18 mouse cellular contexts compared by ENCODE assay signal in genomic region chr2:166703491-166703890, GRCm38 (mm10). TPM values are rescaled to one million over a fixed set of nuclear protein-coding genes. Genes with fewer than 3 reads are reported as not detected.
DNase-seq lines count a peak whose midpoint lies in the region; ATAC-seq and TF ChIP-seq lines count a peak whose summit lies in the region.
"Had no signal": no experiment of that assay in that cellular context is flagged by ENCODE, and none has a peak within 500 bp of the region (broad histone marks: within the 10 kb centered on the region; RNA-seq: fewer than 3 reads in every experiment).

No protein-coding gene starts in this region.

- no peak overlapping the region for H3K9ac ChIP-seq in midbrain, postnatal 0 days (replicated peaks; ENCODE audit: low read length, poor library complexity, severe bottlenecking)
- peak overlapping the region; percentile 80 for H3K9ac ChIP-seq in liver, embryonic 13.5 days
- H3K9ac ChIP-seq: embryonic facial prominence, embryonic 13.5 days; limb, embryonic 13.5 days had no signal

- no peak for DNase-seq in midbrain, embryonic 10.5 days (ENCODE audit: low spot score)
- no peak for DNase-seq in midbrain, postnatal 0 days (ENCODE audit: low spot score)
- DNase-seq in embryonic facial prominence, embryonic 10.5 days (ENCODE audit: low spot score) = no peak
- peak; percentile 87 for DNase-seq in liver, embryonic 13.5 days
- DNase-seq in spleen, postnatal 4 days (ENCODE audit: low spot score in 2 of 2) = peak; percentile 77 to 78
- no peak for DNase-seq in kidney, adult 8-10 months
- DNase-seq in natural killer cell, adult 2 months (ENCODE audit: low spot score in 2 of 2) = no peak
- DNase-seq in layer of hippocampus, adult 8-10 months (ENCODE audit: low spot score in 2 of 2) = no peak
- DNase-seq: adrenal gland, postnatal 25 days; cerebellum, adult 2 months; gastrocnemius, postnatal 36 days; kidney, postnatal 14 days; layer of hippocampus, postnatal 36 days; right cerebral cortex, adult 18-20 months; thymus, adult 18-20 months had no signal

- no peak overlapping the region for H3K4me2 ChIP-seq in midbrain, postnatal 0 days (ENCODE audit: low read depth, low read length, poor library complexity, severe bottlenecking)
- H3K4me2 ChIP-seq in liver, embryonic 13.5 days = peak overlapping the region; percentile 82
- H3K4me2 ChIP-seq: embryonic facial prominence, embryonic 13.5 days; limb, embryonic 13.5 days had no signal

- H3K27ac ChIP-seq in midbrain, embryonic 10.5 days (replicated peaks) = peak overlapping the region; percentile 1; the same call in 1 of the 2 replicates
- no peak overlapping the region for H3K27ac ChIP-seq in midbrain, postnatal 0 days (ENCODE audit: low read depth, low read length)
- peak overlapping the region; percentile 52; the same call in 1 of the 2 replicates for H3K27ac ChIP-seq in embryonic facial prominence, embryonic 10.5 days (replicated peaks)
- peak overlapping the region; percentile 98 for H3K27ac ChIP-seq in liver, embryonic 13.5 days
- H3K27ac ChIP-seq: embryonic facial prominence, embryonic 13.5 days; limb, embryonic 13.5 days had no signal

- H3K36me3 ChIP-seq in midbrain, embryonic 10.5 days = peaks cover 56% of the 10 kb centered on the region
- no peaks in the 10 kb centered on the region for H3K36me3 ChIP-seq in midbrain, postnatal 0 days (ENCODE audit: insufficient read depth, low read length)
- H3K36me3 ChIP-seq in embryonic facial prominence, embryonic 10.5 days (replicated peaks) = peaks cover 38% of the 10 kb centered on the region
- H3K36me3 ChIP-seq in liver, embryonic 13.5 days = peaks cover 24% of the 10 kb centered on the region

- TF ChIP-seq CTCF in midbrain, postnatal 0 days (IDR thresholded peaks at IDR 0.05) = no peak

- peaks cover 51% of the 10 kb centered on the region for H3K4me1 ChIP-seq in midbrain, embryonic 10.5 days
- no peaks in the 10 kb centered on the region for H3K4me1 ChIP-seq in midbrain, postnatal 0 days (ENCODE audit: insufficient read depth, low read length)
- H3K4me1 ChIP-seq in embryonic facial prominence, embryonic 10.5 days = peaks cover 62% of the 10 kb centered on the region
- peaks cover 99% of the 10 kb centered on the region for H3K4me1 ChIP-seq in liver, embryonic 13.5 days (replicated peaks)

- no peak overlapping the region for H3K4me3 ChIP-seq in midbrain, embryonic 10.5 days
- H3K4me3 ChIP-seq in midbrain, postnatal 0 days (ENCODE audit: low read depth, low read length) = no peak overlapping the region
- H3K4me3 ChIP-seq in embryonic facial prominence, embryonic 10.5 days = no peak overlapping the region
- H3K4me3 ChIP-seq in liver, embryonic 13.5 days (replicated peaks) = peak overlapping the region; percentile 63
- H3K4me3 ChIP-seq: embryonic facial prominence, embryonic 13.5 days; limb, embryonic 13.5 days had no signal

- WGBS in midbrain, embryonic 10.5 days = 96% methylated on average over 3 of the region's 3 CpGs
- WGBS in midbrain, postnatal 0 days = 92% methylated on average over 3 of the region's 3 CpGs
- 84% methylated on average over 3 of the region's 3 CpGs for WGBS in embryonic facial prominence, embryonic 10.5 days
- 21% methylated on average over 3 of the region's 3 CpGs for WGBS in liver, embryonic 13.5 days (ENCODE audit: insufficient replicate concordance)

- ATAC-seq in midbrain, postnatal 0 days (ENCODE audit: low FRiP score) = no peak
- ATAC-seq in liver, embryonic 13.5 days (ENCODE audit: low read depth) = peak; percentile 86

- H3K9me3 ChIP-seq in midbrain, embryonic 10.5 days (replicated peaks) = peaks cover 9% of the 10 kb centered on the region; the same call in 1 of the 2 replicates
- no peaks in the 10 kb centered on the region for H3K9me3 ChIP-seq in midbrain, postnatal 0 days (ENCODE audit: low read length)
- H3K9me3 ChIP-seq in embryonic facial prominence, embryonic 10.5 days = peaks cover 5% of the 10 kb centered on the region; the same call in 1 of the 2 replicates
- H3K9me3 ChIP-seq in liver, embryonic 13.5 days (replicated peaks) = 0 out of 2 replicates have a peak, but pooled peaks cover 4% of the 10 kb centered on the region
- H3K9me3 ChIP-seq: embryonic facial prominence, embryonic 13.5 days had no signal

- no peaks in the 10 kb centered on the region for H3K27me3 ChIP-seq in midbrain, embryonic 10.5 days (ENCODE audit: low read depth, poor library complexity, severe bottlenecking)
- H3K27me3 ChIP-seq in midbrain, postnatal 0 days (ENCODE audit: insufficient read depth, low read length) = no peaks in the 10 kb centered on the region
- no peaks in the 10 kb centered on the region for H3K27me3 ChIP-seq in embryonic facial prominence, embryonic 10.5 days (replicated peaks; ENCODE audit: low read depth, poor library complexity, severe bottlenecking)
- no peaks in the 10 kb centered on the region for H3K27me3 ChIP-seq in liver, embryonic 13.5 days
- H3K27me3 ChIP-seq: CH12.LX; embryonic facial prominence, embryonic 13.5 days; limb, embryonic 13.5 days had no signal

RNA-seq across cellular contexts. Expression of gene Prex1, which starts 10.1 kb away (rescaled TPM):
- 32.3 and 33.7 TPM in 2 replicates for polyA plus RNA-seq in midbrain, embryonic 10.5 days (2016; fragmentation: Nextera tagmentation; extraction: Ambion mirVana)
- 37.1 and 53.8 TPM in 2 replicates for total RNA-seq in midbrain, postnatal 0 days (2014; rRNA removed)
- 17.4 and 18.0 TPM in 2 replicates for polyA plus RNA-seq in midbrain, postnatal 0 days (2015; fragmentation: Nextera tagmentation; extraction: Ambion mirVana)
- polyA plus RNA-seq in embryonic facial prominence, embryonic 10.5 days (2016; fragmentation: Nextera tagmentation; extraction: Ambion mirVana) = 32.6 and 35.2 TPM in 2 replicates
- polyA plus RNA-seq in liver, embryonic 13.5 days (2015; fragmentation: Nextera tagmentation; extraction: Ambion mirVana) = 9.1 and 9.8 TPM in 2 replicates
- total RNA-seq in layer of hippocampus, adult 8-10 months (2022) = 10 to 100 TPM; 67.2 to 81.3 (median 74.2) TPM

Comparison
In these comparisons a context has a peak if more than half of its experiments do, and no peak if none do; other contexts are left out.
1. DNase-seq: peak in liver, embryonic 13.5 days (single experiment) and spleen, postnatal 4 days (2 of 2); none in midbrain, embryonic 10.5 days (single experiment), midbrain, postnatal 0 days (single experiment), embryonic facial prominence, embryonic 10.5 days (single experiment), kidney, adult 8-10 months (0 of 2), natural killer cell, adult 2 months (0 of 2) and layer of hippocampus, adult 8-10 months (0 of 2).